Mouse (Mus musculus): ENCODE results near the gene Armc12. TPM values are rescaled to one million over a fixed set of nuclear protein-coding genes. Genes with fewer than 3 reads are reported as not detected.

The Armc12 gene
- polyA plus RNA-seq (2015; fragmentation: Nextera tagmentation; extraction: Ambion mirVana), result not detected in 2 replicates

DNA sequence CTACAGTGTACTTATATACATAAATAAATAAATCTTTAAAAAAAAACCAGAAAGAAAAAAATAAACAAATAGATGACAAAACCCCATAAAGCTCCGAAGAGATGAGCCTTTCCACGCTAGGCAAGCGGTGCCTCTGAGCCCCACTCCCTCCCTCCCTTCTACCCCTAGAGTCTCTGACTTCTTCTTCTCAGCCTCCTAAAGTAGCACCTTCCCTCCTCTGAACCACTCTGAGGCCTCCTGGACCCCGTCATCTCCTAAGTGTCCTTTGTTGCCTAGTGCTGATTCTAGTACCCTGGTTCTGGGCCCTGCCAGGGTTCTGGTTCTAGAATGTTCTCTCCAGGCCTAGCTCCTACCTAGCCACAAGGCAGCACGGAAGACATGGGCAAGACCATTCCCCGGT is at the start of gene Armc12:
Armc12 (plus strand) TSS at position 301 of the 400 bp plus-strand sequence.
- Histone ChIP-seq H3K4me2 (ENCODE audit: low read depth, low read length) (no peak within 1 kb of the TSS), H3K36me3 (ENCODE audit: control insufficient read depth, insufficient read depth, low read length) (no peaks in the 10 kb centered on the region), H3K4me3 (ENCODE audit: low read length) (no peak within 1 kb of the TSS), H3K27ac (ENCODE audit: low read length) (no peak within 1 kb of the TSS), H3K9me3 (ENCODE audit: control insufficient read depth, low read length) (no peaks in the 10 kb centered on the region), H3K4me1 (replicated peaks; ENCODE audit: control insufficient read depth, insufficient read depth, low read length) (peaks cover 8% of the 10 kb centered on the region), H3K27me3 (ENCODE audit: control insufficient read depth, insufficient read depth, low read depth, low read length) (no peaks in the 10 kb centered on the region), H3K9ac (ENCODE audit: low read length) (no peak within 1 kb of the TSS)
- WGBS, result 85% methylated on average over 6 of the region's 6 CpGs
- ATAC-seq (ENCODE audit: low read depth), result no peak

DNA sequence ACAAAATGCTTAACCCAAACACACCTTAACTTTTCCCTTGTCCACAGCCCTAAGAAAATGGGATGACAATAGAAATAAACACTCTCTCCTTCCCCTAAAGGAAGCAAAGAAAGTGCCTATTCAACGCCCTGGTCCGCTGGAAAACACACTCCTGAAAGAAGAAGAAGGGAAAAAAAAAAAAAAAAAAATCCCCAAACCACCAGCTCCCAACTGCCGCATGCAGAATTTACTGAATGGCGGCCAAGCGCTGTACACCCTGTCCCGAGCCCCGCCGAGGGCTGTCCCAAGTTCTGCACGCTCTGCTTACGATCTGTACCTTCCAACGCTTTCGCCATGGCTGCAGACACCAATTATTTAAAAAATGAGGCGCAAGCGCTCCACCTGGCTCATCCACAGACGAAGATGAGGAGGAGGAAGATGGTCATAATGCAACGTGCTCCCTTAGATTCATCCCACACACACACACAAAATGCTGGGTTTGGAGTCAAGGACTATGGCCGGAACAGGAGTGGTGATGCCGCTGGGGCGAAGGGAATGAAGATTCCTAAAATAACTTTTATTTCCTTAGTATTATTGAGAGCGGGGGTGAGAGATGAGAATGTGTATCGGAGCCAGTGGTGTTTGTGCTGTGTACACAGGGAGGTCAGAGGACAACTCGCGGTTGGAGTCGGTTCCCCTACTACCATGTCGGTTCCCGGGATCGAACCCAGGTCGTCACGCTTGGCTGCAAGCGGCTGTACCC is 45.7 kb upstream of the Armc12 start:
- Histone ChIP-seq H3K27me3 (ENCODE audit: control insufficient read depth, insufficient read depth, low read depth, low read length) (no peaks in the 10 kb centered on the region), H3K4me1 (replicated peaks; ENCODE audit: control insufficient read depth, insufficient read depth, low read length) (peaks cover 10% of the 10 kb centered on the region; the same call in 1 of the 2 replicates), H3K9ac (ENCODE audit: low read length) (peak overlapping the region; percentile 81), H3K4me2 (ENCODE audit: low read depth, low read length) (peak overlapping the region; percentile 64), H3K9me3 (ENCODE audit: control insufficient read depth, low read length) (no peaks in the 10 kb centered on the region), H3K36me3 (ENCODE audit: control insufficient read depth, insufficient read depth, low read length) (no peaks in the 10 kb centered on the region; the same call in 1 of the 2 replicates), H3K4me3 (ENCODE audit: low read length) (peak overlapping the region; percentile 92), H3K27ac (ENCODE audit: low read length) (no peak overlapping the region)
- 4% methylated on average over 30 of the region's 30 CpGs for WGBS
- ATAC-seq (ENCODE audit: low read depth), result peak; percentile 0; the same call in 1 of the 2 replicates

DNA sequence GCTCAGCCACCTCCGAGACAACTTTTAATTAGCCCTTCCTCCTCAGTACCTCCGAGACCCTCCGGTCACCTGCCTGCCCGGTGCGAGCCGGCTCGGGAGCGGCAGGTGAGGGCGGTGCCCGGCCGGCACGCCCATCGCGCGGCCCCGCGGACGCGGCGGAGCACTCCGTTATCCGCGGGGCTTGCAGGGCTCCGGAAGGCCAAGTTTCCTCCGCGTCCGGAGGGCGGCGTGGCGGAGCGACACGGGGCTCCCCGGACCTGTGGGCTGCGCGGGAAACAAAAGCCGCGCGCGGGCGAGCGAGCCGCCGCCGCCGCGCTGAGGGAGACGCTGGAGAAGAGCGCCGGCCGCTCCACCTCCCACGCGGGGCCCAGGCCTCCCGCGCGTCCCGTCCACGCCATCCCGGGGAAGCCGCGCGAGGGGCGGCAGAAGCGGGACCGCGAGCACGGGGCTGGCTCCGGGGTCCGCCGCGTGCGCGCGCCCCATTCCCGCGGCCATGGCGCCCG is 45.1 kb upstream of the Armc12 start:
- H3K4me3 ChIP-seq (ENCODE audit: low read length), result peak overlapping the region; percentile 92
- no peaks in the 10 kb centered on the region; the same call in 1 of the 2 replicates for H3K36me3 ChIP-seq (ENCODE audit: control insufficient read depth, insufficient read depth, low read length)
- no peaks in the 10 kb centered on the region for H3K27me3 ChIP-seq (ENCODE audit: control insufficient read depth, insufficient read depth, low read depth, low read length)
- ATAC-seq (ENCODE audit: low read depth), result peak; percentile 53
- H3K9me3 ChIP-seq (ENCODE audit: control insufficient read depth, low read length), result no peaks in the 10 kb centered on the region
- WGBS, result under 1% methylated on average over 49 of the region's 77 CpGs
- peak overlapping the region; percentile 81 for H3K9ac ChIP-seq (ENCODE audit: low read length)
- peak overlapping the region; percentile 83 for H3K27ac ChIP-seq (ENCODE audit: low read length)
- peak overlapping the region; percentile 64 for H3K4me2 ChIP-seq (ENCODE audit: low read depth, low read length)
- peaks cover 10% of the 10 kb centered on the region; the same call in 1 of the 2 replicates for H3K4me1 ChIP-seq (replicated peaks; ENCODE audit: control insufficient read depth, insufficient read depth, low read length)

DNA sequence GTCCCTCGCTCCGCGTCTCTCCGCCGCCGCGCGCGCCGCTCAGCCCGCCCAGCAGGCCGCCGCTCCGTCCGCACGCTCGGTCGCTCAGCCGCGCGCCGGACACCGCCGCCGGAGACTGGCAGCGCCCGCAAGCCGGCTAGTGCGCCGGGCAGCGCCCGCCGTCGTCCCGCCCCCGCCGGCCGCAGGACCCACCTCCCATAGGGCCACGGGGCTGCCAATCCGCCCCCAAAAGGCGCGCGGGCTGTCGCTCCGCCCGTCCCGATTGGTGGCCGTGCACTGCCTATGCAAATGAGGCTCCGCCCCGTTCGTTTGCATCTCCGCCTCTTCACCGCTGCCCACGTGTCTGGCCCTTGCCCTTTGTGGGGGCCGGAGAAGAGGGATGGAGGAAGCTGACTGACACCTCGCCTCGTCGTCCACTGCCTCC is 44.6 kb upstream of the Armc12 start:
- H3K4me2 ChIP-seq (ENCODE audit: low read depth, low read length), result peak overlapping the region; percentile 64
- H3K4me1 ChIP-seq (replicated peaks; ENCODE audit: control insufficient read depth, insufficient read depth, low read length), result peaks cover 10% of the 10 kb centered on the region; the same call in 1 of the 2 replicates
- H3K27me3 ChIP-seq (ENCODE audit: control insufficient read depth, insufficient read depth, low read depth, low read length), result no peaks in the 10 kb centered on the region
- no peaks in the 10 kb centered on the region for H3K9me3 ChIP-seq (ENCODE audit: control insufficient read depth, low read length)
- H3K9ac ChIP-seq (ENCODE audit: low read length), result peak overlapping the region; percentile 81
- ATAC-seq (ENCODE audit: low read depth), result peak; percentile 99
- H3K27ac ChIP-seq (ENCODE audit: low read length), result peak overlapping the region; percentile 83
- H3K36me3 ChIP-seq (ENCODE audit: control insufficient read depth, insufficient read depth, low read length), result no peaks in the 10 kb centered on the region
- WGBS, result under 1% methylated on average over 25 of the region's 58 CpGs
- H3K4me3 ChIP-seq (ENCODE audit: low read length), result peak overlapping the region; percentile 92

DNA sequence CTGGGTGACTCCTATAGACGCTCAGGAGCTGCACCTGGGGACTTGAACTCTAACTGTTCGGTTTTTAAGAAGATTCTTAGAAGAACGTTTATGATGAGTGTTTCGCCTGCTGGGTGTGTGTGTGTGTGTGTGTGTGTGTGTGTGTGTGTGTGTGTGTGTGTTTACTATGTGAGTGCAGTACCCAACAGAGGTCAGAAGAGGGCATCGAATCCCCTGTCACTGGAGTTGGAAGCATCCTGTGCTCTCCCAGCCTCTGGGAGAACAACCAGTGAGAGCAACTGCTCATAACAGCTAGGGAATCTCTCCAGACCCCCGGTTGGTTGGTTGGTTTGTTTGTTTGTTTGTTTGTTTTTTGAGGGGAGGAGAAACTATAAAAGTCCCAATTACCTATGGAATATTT is 43.9 kb upstream of the Armc12 start:
- no peak for ATAC-seq (ENCODE audit: low read depth)

DNA sequence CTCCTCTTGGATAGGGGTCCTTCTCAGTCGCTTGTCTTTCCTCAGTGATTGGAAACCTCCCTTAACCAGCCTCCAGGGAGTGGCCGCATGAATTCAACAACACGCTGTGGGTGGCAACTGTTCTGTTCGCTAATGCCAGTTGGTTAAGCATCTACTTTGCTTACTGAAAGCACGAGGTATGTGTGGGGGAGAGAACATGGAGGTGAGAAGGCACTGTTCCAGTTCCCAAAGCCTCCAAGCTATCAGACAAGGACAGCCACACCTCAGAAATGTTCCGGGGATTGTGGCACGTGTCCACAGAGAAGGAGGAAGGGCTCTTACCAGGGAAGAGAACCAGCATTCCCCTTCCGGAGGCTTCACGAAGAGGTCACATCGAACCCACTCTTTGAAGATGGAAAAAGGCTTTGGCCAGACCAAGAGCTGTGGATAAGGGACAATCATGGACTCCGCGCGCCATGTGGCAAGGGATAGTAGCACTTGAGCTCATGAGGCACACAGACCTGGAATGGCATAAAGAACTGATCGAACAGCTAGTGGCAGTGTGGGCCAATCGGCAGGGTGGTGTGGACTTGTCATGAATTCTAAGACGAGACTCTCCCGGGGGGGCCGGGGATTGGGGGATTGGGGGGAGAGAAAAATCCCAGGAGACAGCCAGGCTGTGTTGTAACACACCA is 42.9 kb upstream of the Armc12 start:
- 85% methylated on average over 18 of the region's 18 CpGs for WGBS
- H3K4me3 ChIP-seq (ENCODE audit: low read length), result no peak overlapping the region
- H3K27me3 ChIP-seq (ENCODE audit: control insufficient read depth, insufficient read depth, low read depth, low read length), result no peaks in the 10 kb centered on the region
- no peak overlapping the region for H3K27ac ChIP-seq (ENCODE audit: low read length)
- peaks cover 9% of the 10 kb centered on the region; the same call in 1 of the 2 replicates for H3K4me1 ChIP-seq (replicated peaks; ENCODE audit: control insufficient read depth, insufficient read depth, low read length)
- H3K9me3 ChIP-seq (ENCODE audit: control insufficient read depth, low read length), result no peaks in the 10 kb centered on the region
- H3K4me2 ChIP-seq (ENCODE audit: low read depth, low read length), result no peak overlapping the region
- ATAC-seq (ENCODE audit: low read depth), result no peak
- H3K36me3 ChIP-seq (ENCODE audit: control insufficient read depth, insufficient read depth, low read length), result no peaks in the 10 kb centered on the region
- no peak overlapping the region for H3K9ac ChIP-seq (ENCODE audit: low read length)

More for the DNA sequence above, 43.9 kb upstream of the Armc12 start:
- no peaks in the 10 kb centered on the region for H3K27me3 ChIP-seq (ENCODE audit: control insufficient read depth, insufficient read depth, low read depth, low read length)
- H3K4me1 ChIP-seq (replicated peaks; ENCODE audit: control insufficient read depth, insufficient read depth, low read length), result peaks cover 10% of the 10 kb centered on the region; the same call in 1 of the 2 replicates
- no peak overlapping the region for H3K4me2 ChIP-seq (ENCODE audit: low read depth, low read length)
- H3K4me3 ChIP-seq (ENCODE audit: low read length), result no peak overlapping the region
- 77% methylated on average over 6 of the region's 6 CpGs for WGBS
- no peaks in the 10 kb centered on the region for H3K9me3 ChIP-seq (ENCODE audit: control insufficient read depth, low read length)
- H3K27ac ChIP-seq (ENCODE audit: low read length), result no peak overlapping the region
- no peak overlapping the region for H3K9ac ChIP-seq (ENCODE audit: low read length)
- no peaks in the 10 kb centered on the region for H3K36me3 ChIP-seq (ENCODE audit: control insufficient read depth, insufficient read depth, low read length)

DNA sequence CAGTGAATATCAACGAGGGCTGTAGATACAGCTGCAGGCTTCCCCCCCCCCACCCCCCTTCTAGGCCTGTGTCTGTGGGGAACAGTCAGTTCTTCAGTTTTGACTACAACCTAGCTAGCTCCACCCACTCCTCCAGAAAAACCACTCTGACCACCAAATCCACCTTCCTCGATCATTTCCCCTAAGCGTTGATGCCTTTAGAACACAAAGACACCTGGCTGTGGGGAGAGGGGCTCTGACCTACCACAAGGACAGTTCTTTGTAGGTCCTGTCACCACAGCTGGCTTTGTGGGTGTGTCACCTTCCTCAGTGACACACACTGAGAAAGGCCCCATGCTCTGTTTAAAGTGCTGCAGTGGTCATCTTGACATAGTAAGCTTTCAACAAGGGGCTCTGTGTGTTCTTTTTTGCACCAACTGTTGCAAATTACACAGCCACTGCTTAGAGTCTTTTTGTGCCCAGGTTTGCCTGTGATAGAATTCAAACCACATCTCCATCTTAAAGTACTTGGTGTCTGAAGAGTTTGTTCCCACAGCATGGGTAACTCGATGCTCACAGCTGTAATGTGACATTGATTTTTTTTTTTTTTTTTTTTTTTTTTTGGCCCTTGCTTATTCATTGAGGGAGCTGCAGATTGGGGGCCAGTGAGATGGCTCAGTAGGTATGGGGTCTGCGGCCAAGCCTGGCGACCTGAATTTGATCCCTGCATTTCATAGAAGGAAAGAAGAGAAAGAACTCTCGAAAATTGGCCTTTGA is 42.2 kb upstream of the Armc12 start:
- H3K4me1 ChIP-seq (replicated peaks; ENCODE audit: control insufficient read depth, insufficient read depth, low read length), result peaks cover 8% of the 10 kb centered on the region; the same call in 1 of the 2 replicates
- H3K36me3 ChIP-seq (ENCODE audit: control insufficient read depth, insufficient read depth, low read length), result no peaks in the 10 kb centered on the region
- no peak overlapping the region for H3K4me3 ChIP-seq (ENCODE audit: low read length)
- no peak overlapping the region for H3K4me2 ChIP-seq (ENCODE audit: low read depth, low read length)
- H3K9me3 ChIP-seq (ENCODE audit: control insufficient read depth, low read length), result no peaks in the 10 kb centered on the region
- no peak overlapping the region for H3K9ac ChIP-seq (ENCODE audit: low read length)
- no peak overlapping the region for H3K27ac ChIP-seq (ENCODE audit: low read length)
- H3K27me3 ChIP-seq (ENCODE audit: control insufficient read depth, insufficient read depth, low read depth, low read length), result no peaks in the 10 kb centered on the region
- 45% methylated on average over 7 of the region's 7 CpGs for WGBS
- ATAC-seq (ENCODE audit: low read depth), result no peak

DNA sequence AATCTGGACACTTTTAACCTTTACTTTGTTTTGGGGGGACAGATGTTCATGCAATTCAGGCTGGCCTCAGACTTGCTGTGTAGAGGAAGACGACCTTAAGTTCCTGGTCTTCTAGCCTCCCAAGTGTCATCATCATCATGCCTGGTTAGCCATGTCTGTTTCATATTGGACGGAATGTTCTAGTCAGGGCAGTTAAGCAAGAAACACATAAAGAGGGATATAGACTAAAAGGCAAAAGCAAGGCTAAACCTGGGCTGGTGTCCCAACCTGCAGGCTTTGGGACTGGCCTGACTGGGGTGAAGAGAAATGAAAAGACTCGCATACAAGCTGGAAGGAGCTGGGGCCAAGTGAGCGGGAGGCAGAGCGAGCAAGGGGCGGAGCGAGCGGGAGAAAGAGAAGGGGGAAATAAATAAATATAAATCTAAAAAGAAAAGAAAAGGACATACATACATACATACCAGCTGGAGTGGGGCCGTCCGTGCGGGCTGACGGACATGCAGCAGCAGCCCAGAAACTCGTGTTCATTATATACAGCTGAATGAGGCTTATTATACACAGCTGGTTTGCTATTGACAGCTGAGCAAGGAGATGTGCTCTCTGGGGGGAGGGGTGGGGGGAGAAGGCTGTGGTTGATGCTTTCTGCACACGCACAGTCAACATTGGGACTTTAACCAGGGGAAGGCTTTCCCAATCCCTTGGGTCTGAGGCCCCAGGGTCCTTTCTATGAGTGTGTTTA is 39.4 kb upstream of the Armc12 start:
- 68% methylated on average over 14 of the region's 14 CpGs for WGBS
- ATAC-seq (ENCODE audit: low read depth), result peak; percentile 57
- no peak overlapping the region for H3K4me3 ChIP-seq (ENCODE audit: low read length)
- no peak overlapping the region for H3K9ac ChIP-seq (ENCODE audit: low read length)
- H3K9me3 ChIP-seq (ENCODE audit: control insufficient read depth, low read length), result no peaks in the 10 kb centered on the region
- no peak overlapping the region for H3K27ac ChIP-seq (ENCODE audit: low read length)
- H3K4me2 ChIP-seq (ENCODE audit: low read depth, low read length), result no peak overlapping the region
- no peaks in the 10 kb centered on the region for H3K27me3 ChIP-seq (ENCODE audit: control insufficient read depth, insufficient read depth, low read depth, low read length)
- H3K36me3 ChIP-seq (ENCODE audit: control insufficient read depth, insufficient read depth, low read length), result no peaks in the 10 kb centered on the region
- peaks cover 3% of the 10 kb centered on the region; the same call in 1 of the 2 replicates for H3K4me1 ChIP-seq (replicated peaks; ENCODE audit: control insufficient read depth, insufficient read depth, low read length)
